Mouse (Mus musculus) left cerebral cortex, postnatal 4 days (tissue): ENCODE results near the gene B4galt5. TPM values are rescaled to one million over a fixed set of nuclear protein-coding genes. Genes with fewer than 3 reads are reported as not detected.

Source experiments
- DNase-seq: peaks from one replicate; pipeline ENCODE4 v3.0.0-alpha.2; 2022
- intact Hi-C: fragments of 180-260 bp; cut with DNase I; formaldehyde crosslinking; loops from one replicate; pipeline ENCODE4 v1.15.1; 2025
- total RNA-seq, 2 experiments: library from RNA; stranded (reverse); gene quantifications; 2 replicates each; pipeline ENCODE4 v1.2.3; 2021

The B4galt5 gene
- total RNA-seq, 2 experiments from 2014 or later = 77.2 to 80.4 TPM

DNA sequence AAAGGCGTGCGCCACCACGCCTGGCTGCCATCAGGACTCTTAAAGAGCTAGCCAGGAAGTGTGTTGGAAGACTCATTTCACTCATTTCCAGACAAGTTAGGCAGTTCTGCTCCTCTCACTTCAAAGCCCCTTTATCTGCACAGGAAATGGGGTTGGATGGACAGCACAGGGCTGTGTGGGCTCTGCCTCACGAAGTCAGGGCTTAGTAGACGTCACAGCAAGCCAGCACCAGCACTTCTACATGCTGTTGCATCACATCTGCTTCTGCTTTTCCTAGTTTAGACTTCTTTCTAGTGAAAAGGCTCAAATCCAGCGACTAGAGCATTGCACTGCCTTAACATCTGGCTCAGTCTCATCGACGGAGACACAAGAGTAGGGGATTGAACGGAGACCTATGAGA is 13.9 kb downstream of the B4galt5 start:
- DNase-seq = no peak
- intact Hi-C loops = no loop called here

DNA sequence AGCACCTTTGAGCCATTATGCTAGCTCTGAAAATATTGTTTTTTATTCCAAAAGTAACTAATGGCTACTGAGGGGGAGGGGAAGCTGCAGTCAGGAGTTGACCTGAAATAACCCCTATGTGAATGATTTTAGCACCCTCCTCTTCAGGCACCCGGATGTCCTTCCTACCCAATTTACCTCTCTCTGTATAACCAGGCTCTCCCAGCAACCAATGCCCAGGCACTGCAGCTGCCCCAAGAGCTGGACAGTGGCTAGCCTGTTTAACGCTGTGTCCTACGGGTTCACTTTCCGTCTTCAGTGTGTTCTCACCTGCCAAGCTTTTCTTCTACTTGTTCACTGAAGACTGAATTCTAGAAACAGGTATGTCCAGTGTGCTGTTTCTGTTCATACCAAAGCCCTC is 14.7 kb downstream of the B4galt5 start:
- DNase-seq = no peak
- intact Hi-C loops = no loop called here

- intact Hi-C loops = no loop called here
- DNase-seq = no peak
Measured at GRCm38 (mm10) chr2:167333450-167333849, 15.5 kb downstream of the B4galt5 start.

GRCm38 (mm10) chr2:167332336-167332987 is 16.5 kb downstream of the B4galt5 start:
- DNase-seq = no peak
- intact Hi-C loops = no loop called here

GRCm38 (mm10) chr2:167331432-167331921 is 17.5 kb downstream of the B4galt5 start:
- peak; percentile 59 for DNase-seq
- intact Hi-C loops = no loop called here

DNA sequence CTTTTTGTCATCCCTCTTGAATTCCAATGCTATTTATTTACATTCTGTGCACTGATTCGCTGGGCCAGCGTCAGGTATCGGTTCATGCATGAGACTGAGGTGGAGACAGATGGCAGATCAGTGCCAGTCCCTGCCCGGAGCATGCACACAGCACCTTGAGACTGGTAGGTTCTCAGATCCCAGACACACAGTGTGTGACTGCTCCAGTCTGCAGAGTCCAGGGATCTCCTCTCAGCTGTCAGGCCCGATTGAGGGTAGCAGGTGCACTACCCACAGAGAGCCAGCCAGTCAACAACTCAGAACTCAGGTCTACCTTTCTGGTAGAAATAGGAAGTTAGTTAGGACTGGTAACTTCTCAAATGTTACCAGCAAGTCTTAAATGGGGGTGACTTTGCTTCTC is 18.4 kb downstream of the B4galt5 start:
- intact Hi-C loops = no loop called here
- peak; percentile 29 for DNase-seq

DNA sequence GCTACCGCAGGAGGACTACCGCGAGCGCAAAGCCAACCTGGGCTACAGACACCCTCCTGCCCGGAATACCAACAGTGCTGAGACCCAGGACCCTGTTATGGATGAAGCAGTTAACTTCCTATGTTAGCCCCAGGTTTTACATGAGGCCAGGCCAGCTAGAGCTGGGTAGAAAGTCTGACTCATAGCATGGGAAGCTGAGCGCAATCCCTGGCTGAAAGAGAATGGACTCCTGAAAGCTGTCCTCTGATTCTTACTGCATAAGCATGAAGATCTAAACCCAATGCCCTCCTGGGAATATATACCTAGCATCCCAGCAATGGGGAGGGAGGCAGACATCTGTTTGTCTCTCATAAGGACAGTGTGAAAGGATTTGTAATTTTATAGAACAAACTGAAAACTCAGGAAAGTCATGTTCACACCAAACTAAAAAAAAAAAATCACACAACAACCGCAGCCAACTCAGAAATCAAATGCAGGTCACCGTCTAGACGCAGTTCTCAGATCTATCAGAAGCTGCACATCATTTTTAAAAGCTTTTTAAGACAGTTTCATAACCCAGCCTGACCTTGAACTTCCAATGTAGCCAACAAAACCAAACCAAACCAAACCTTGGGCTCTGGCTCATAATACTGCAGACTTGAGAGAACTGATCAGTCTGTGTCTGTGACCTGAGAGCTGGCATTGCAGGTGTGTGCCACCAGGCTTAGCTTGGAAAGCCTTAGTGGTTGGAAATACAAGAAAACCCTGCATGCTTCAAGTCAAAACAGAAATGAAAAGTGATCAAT is 19.3 kb downstream of the B4galt5 start:
- intact Hi-C loops = no loop called here
- DNase-seq = no peak

DNA sequence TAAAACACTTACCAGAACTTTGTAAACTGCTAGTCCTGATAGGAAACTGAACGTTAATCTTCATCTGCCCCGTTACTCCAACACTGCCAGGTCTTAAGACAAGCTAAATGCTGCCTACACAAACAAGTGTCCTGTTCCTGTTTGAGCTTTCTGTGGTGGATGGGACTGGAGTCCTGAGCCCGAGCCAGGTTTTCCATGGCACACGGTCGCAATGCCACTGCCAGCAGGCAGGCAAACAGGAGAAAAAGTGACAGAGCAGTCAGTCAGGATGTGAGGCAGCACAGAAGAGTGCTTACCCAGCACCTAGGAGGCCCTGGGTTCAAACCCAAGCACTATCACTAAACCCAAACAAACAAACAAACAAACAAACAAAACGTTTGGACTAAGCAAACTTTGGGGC is 20.6 kb downstream of the B4galt5 start:
- intact Hi-C loops = no loop called here
- DNase-seq = peak; percentile 41

DNA sequence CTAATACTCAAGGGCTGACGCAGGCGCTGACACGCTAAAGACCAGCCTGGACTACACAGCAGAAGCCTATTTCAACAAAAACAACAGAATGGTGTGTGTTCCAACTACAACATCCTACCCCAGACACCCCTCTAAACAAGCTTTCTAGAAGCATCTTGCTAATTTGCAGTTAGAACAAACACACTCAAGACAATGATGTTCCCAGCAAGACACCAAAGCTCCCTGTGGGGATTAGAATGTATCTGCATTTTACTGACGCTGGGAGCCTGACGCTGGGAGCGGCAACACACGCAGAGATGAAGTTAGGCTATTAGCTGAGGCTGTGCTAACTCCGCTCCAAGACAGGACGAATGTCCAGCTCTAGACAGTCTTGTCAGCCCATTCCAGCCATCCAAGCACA is 22.4 kb downstream of the B4galt5 start:
- intact Hi-C loops = no loop called here

DNA sequence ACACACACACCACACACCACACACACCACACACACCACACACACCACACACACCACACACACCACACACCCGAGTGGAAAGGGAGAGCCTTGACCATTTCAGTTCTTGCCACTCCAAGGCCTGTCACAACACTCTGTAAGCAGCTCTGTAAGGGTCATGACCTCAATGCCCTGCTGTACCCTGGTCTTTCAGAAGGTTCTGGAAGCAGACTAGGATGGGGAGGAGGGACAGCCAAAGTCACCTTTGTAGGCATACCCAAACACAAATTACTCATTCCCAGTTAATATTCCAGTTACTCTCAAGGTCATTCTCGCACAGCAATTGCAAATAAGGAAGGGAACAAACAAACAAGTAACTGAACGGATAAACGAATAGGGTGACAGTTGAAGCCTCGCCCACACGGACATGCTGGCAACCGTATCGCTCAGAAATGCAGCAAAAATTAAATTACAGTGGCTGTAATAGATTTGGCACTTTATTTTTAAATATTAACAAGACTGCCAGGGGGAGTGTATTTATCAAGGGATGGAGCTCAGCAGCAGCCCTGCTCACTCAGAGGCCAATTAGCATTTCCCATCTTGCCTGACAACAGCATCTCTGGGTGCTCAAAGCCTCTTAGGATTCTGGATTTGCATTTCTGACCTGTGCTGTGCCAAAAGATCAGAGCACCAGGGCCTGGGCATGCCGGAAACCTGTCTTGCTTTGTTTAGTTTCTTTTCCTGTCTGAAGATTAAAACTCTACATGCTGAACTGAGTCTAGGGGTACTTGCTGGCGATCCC is 24.6 kb downstream of the B4galt5 start:
- no peak for DNase-seq
- intact Hi-C loops = no loop called here

More for the DNA sequence above, 22.4 kb downstream of the B4galt5 start:
- no peak for DNase-seq

GRCm38 (mm10) chr2:167323116-167323515 is 25.9 kb downstream of the B4galt5 start:
- intact Hi-C loops = no loop called here

DNA sequence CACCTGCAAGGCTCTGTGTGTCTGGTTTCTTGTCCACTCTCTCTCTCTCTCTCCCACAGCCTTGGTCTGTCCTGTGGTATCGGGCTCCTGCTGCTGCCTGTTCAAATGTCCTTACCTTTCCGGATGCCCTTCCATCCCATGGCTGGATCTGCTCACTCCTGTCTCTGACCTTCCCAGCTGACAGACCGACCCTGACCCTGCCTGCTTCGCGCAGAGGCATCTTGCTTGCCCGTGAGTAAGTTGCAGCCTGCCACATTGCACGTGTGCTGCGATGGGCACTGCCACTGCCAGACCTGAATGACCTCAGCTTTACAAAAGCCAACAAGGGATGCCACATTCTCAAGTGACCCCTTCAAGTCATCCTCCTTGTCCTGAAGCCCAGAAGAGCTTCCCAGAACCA is 27.6 kb downstream of the B4galt5 start:
- intact Hi-C loops = no loop called here
- no peak for DNase-seq

More at GRCm38 (mm10) chr2:167323116-167323515, 25.9 kb downstream of the B4galt5 start:
- DNase-seq = no peak

DNA sequence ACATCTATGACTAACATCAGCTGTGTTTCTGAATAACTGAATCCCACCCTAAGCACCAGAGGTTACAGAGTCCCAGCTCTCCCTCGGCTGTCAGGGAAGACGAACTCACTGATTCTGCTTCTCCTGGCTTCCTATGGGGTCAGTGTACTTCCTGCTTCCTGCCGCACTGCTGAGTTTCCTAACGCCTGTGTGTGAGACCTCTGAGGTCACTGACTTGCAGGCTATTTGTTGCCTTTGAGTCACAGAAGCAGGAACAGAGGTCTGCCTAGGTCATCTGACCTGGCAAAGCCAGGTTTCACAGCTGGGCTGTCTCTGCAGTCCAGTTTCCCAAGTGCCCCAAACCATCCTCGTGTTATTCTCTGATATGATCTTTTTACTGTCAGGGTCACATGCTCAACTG is 30.0 kb downstream of the B4galt5 start:
- intact Hi-C loops = no loop called here
- no peak for DNase-seq

GRCm38 (mm10) chr2:167316724-167317187 is 32.2 kb downstream of the B4galt5 start:
- intact Hi-C loops = no loop called here
- DNase-seq = peak; percentile 89

GRCm38 (mm10) chr2:167314491-167314890 is 34.5 kb downstream of the B4galt5 start:
- intact Hi-C loops = no loop called here
- no peak for DNase-seq

DNA sequence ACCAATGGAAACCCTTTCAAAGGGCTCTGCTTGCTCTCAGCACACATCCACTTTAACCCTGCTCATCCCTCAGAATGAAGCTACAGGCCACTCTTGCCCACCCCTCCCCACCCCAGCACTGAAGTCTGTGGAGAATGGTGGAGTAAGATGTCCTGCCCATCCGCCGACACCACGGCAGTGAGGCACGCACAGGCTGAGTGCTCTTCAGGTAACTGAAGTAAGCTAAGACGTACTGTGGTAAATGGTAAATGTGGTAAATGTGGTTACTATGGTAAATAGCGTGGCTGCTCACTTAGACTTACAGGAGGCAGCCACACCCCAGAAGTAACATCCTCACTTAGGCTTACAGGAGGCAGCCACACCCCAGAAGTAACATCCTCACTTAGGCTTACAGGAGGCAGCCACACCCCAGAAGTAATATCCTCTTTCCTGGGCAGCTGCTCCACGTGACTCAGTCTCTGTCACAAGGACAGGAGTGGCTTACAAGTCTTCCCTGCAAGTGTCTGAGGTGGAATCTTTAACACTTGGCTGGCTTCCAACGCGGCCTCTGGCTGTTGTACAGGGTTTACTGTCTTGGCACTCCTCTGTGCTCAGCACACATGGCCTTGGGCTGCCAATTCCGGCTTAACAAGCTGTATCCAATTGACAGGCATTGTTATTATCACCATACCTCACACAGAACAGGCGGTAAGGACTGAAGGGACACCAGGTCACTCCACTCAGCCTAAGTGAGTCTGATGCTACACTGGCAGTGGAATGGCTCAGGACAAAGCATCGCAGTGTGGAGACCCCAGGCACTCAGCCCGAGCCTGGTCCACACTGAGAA is 35.3 kb downstream of the B4galt5 start:
- intact Hi-C loops = no loop called here
- DNase-seq = peak; percentile 87

GRCm38 (mm10) chr2:167310121-167310520 is 38.9 kb downstream of the B4galt5 start:
- no peak for DNase-seq
- intact Hi-C loops = no loop called here

GRCm38 (mm10) chr2:167309286-167309685 is 39.7 kb downstream of the B4galt5 start:
- intact Hi-C loops = no loop called here
- peak; percentile 88 for DNase-seq

GRCm38 (mm10) chr2:167307716-167308115 is 41.3 kb downstream of the B4galt5 start:
- no peak for DNase-seq
- intact Hi-C loops = no loop called here
